Mouse (Mus musculus) heart, postnatal 0 days (tissue): Measurements from ENCODE around the gene Zmym4.

Experiments used
- CTCF ChIP-seq: IDR thresholded peaks from 2 replicates; pipeline ENCODE4 v1.5.1; 2016; ENCODE audit warnings: antibody characterized with exemption, control low read depth, low read depth
- EP300 ChIP-seq: IDR thresholded peaks from 2 replicates; pipeline ENCODE4 v1.6.1; 2016; ENCODE audit warnings: antibody characterized with exemption, low read depth

- TF ChIP-seq CTCF: no peak
- TF ChIP-seq EP300: no peak
These were observed 40.2 kb downstream of the Zmym4 start for GRCm38 (mm10) chr4:126927701-126928100.
